Mouse (Mus musculus): ENCODE measurements around the gene Vdac2. TPM values are rescaled to one million over a fixed set of nuclear protein-coding genes. Genes with fewer than 3 reads are reported as not detected.

The Vdac2 gene
- polyA plus RNA-seq (2011; ENCODE audit: insufficient read depth, insufficient read length, low replicate concordance, missing spikeins), result 84.6 and 85.2 TPM in 2 replicates

DNA sequence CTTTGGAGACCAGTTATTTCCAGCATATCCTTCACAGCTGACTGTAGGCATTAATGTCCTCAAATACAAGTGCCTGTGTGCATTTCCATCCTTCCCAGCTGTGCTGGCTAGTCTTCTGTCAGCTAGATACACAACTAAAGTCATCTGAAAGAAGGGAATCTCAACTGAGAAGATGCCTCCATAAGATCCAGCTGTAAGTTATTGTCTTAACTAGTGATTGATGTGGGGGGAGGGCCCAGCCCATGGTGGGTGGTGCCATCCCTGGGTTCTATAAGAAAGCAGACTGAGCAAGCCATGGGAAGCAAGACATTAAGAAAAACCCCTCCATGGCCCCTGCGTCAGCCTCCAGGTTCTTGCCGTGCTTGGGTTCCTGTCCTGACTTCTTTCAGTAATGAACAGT lies at the start of gene Vdac2:
Gene Vdac2 (plus strand): TSS at position 301 of the 400 bp plus-strand sequence.
- Histone ChIP-seq H3K4me3 (replicated peaks; ENCODE audit: control insufficient read depth, low read depth, low read length) (no peak within 1 kb of the TSS), H3K27ac (ENCODE audit: control insufficient read depth, insufficient read depth, low read depth, low read length, poor library complexity) (no peak within 1 kb of the TSS), H3K4me1 (ENCODE audit: control insufficient read depth, insufficient read depth, low read length) (peaks cover 4% of the 10 kb centered on the region)
- 97% methylated on average over 2 of the region's 2 CpGs for WGBS
- TF ChIP-seq CTCF (IDR thresholded peaks at IDR 0.05; ENCODE audit: control insufficient read depth, insufficient read depth, low read length) (no peak), POLR2A (IDR thresholded peaks at IDR 0.05; ENCODE audit: borderline replicate concordance, control insufficient read depth, low read depth, low read length) (no peak)

DNA sequence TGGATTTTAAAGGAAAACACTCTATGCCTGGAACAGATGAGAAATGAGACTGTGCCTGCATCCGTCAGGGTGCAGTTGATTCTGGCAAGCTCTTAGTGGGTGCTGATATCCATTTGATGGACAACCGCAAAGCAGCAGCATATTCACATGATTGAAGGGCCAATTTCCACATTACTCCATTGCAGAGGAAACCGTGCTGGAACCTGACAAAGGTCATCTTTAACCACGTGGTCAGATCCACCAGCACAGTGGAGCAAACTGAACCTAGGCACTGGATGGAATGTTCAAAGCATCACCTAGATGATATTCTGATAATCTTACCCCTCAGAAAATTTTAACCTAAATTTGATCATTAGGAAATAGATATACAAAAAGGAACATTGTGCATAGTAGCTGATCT lies 48.8 kb upstream of the Vdac2 start:
- WGBS, result 82% methylated on average over 4 of the region's 4 CpGs
- H3K4me1 ChIP-seq (ENCODE audit: control insufficient read depth, insufficient read depth, low read length), result no peaks in the 10 kb centered on the region
- TF ChIP-seq POLR2A (IDR thresholded peaks at IDR 0.05; ENCODE audit: borderline replicate concordance, control insufficient read depth, low read depth, low read length) (no peak), CTCF (IDR thresholded peaks at IDR 0.05; ENCODE audit: control insufficient read depth, insufficient read depth, low read length) (no peak)
- no peak overlapping the region; the same call in 1 of the 2 replicates for H3K27ac ChIP-seq (ENCODE audit: control insufficient read depth, insufficient read depth, low read depth, low read length, poor library complexity)
- H3K4me3 ChIP-seq (replicated peaks; ENCODE audit: control insufficient read depth, low read depth, low read length), result no peak overlapping the region

DNA sequence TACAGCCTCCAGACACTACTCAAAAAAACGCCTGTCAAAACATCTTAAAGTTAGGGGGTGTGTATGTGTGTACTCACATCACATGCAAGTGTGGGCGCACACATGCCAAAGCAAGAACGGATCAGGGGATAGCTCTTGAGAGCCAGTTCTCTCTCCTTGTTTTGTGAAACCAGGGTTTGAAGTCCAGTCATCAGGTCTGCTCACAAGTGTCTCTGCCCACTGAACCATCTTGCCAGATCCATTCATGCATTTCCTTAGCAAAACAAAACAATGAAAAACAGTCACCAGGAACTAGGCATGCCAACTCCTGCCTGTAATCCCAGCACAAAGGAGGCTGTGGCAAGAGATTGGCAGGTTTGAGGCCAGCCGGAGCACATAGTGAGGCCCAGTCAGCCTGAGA lies 38.5 kb upstream of the Vdac2 start:
- Histone ChIP-seq H3K27ac (ENCODE audit: control insufficient read depth, insufficient read depth, low read depth, low read length, poor library complexity) (no peak overlapping the region), H3K4me3 (replicated peaks; ENCODE audit: control insufficient read depth, low read depth, low read length) (no peak overlapping the region), H3K4me1 (ENCODE audit: control insufficient read depth, insufficient read depth, low read length) (no peaks in the 10 kb centered on the region)
- TF ChIP-seq POLR2A (IDR thresholded peaks at IDR 0.05; ENCODE audit: borderline replicate concordance, control insufficient read depth, low read depth, low read length) (no peak), CTCF (IDR thresholded peaks at IDR 0.05; ENCODE audit: control insufficient read depth, insufficient read depth, low read length) (no peak)
- WGBS, result 91% methylated on average over 4 of the region's 4 CpGs

DNA sequence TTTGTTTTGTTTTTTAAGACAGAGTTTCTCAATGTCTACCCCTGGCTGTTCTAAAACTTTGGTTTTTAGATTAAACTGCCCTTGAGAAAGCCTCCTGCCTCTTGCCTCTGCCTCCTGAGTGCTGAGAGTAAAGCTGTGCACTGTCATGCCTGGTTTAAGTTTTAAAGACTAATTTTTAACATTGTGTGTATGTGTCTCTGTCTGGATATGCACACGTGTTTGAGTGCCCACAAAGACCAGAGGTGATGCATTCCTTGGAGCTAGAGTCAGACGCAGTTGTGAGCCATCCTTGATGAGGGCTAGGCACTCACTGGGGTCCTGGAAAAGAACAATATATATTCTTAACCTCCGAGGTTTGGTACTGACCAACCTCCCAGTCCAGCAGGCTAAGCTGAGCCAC lies 37.7 kb upstream of the Vdac2 start:
- Histone ChIP-seq H3K4me1 (ENCODE audit: control insufficient read depth, insufficient read depth, low read length) (no peaks in the 10 kb centered on the region), H3K27ac (ENCODE audit: control insufficient read depth, insufficient read depth, low read depth, low read length, poor library complexity) (no peak overlapping the region), H3K4me3 (replicated peaks; ENCODE audit: control insufficient read depth, low read depth, low read length) (no peak overlapping the region)
- 80% methylated on average over 3 of the region's 3 CpGs for WGBS
- TF ChIP-seq CTCF (IDR thresholded peaks at IDR 0.05; ENCODE audit: control insufficient read depth, insufficient read depth, low read length), result no peak
- TF ChIP-seq POLR2A (IDR thresholded peaks at IDR 0.05; ENCODE audit: borderline replicate concordance, control insufficient read depth, low read depth, low read length), result no peak

DNA sequence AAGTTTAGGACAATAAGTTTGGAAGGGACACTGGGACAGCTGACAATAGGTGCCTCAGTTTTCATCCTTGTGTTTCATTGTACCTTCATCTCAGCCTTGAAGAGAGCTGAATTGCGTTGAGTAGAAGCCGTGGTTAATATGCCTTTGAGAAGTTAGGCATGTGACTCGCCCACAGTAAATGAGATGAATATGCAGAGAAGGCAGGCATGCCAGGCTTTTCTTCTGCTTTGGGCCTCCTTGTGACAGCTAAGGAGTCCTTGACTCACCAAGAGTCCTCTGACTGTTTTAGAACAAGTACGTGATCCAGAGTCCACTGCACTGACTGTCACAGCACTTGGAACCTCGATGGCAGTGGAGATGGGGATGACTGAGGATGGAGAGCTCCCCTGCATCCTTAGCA lies 36.9 kb upstream of the Vdac2 start:
- TF ChIP-seq POLR2A (IDR thresholded peaks at IDR 0.05; ENCODE audit: borderline replicate concordance, control insufficient read depth, low read depth, low read length) (no peak), CTCF (IDR thresholded peaks at IDR 0.05; ENCODE audit: control insufficient read depth, insufficient read depth, low read length) (no peak)
- WGBS, result 90% methylated on average over 5 of the region's 5 CpGs
- Histone ChIP-seq H3K4me1 (ENCODE audit: control insufficient read depth, insufficient read depth, low read length) (no peaks in the 10 kb centered on the region), H3K27ac (ENCODE audit: control insufficient read depth, insufficient read depth, low read depth, low read length, poor library complexity) (no peak overlapping the region), H3K4me3 (replicated peaks; ENCODE audit: control insufficient read depth, low read depth, low read length) (no peak overlapping the region)

DNA sequence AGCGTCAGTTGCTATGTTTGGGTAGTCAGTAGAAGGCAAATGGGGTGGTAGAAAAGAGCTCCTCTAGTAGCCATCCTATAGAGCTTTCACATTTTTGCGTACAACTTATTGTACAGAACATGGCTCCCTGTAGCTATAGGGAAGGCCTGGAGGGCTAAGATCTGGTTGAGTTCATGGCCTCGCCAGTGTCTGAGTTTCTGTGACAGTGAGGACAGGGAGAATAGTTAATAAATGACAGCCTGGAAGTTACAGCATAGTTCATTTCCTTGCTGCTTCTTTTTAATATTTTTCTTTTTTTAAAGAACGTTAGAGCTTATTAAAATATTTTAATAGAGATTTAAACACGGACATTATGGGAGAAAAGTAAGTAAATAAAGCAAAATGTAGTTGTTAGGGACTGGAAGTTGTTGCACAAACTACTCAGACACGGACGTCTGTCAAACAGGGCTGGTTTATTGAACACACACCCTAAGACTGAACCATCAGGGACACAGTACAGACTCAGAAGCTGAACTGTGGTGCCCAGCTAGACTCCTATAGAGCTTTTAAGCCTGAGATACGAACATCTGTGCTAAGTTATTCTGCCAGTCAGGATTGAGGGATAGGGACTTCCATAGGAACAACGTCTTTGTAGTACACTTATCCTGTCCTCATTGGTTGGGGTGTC lies 34.3 kb upstream of the Vdac2 start:
- 89% methylated on average over 9 of the region's 9 CpGs for WGBS

DNA sequence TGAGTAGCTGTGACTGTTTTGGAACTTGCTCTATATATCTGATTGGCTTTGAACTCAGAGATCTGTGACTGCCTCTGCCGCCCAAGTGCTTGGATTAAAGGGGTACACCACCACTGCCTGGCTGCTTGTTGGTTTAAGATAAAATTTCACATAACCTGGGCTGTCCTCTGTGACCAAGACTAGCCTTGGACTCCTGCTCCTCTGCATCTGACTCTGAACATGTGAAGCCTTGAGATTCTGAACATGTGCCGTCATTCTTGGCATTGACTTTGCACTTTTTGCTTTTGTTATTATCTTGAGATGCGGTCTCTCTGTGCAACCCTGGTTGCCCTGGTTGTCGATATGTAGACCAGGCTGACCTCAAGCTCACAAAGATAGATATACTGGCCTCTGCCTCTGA lies 33.3 kb upstream of the Vdac2 start:
- TF ChIP-seq CTCF (IDR thresholded peaks at IDR 0.05; ENCODE audit: control insufficient read depth, insufficient read depth, low read length) (no peak), POLR2A (IDR thresholded peaks at IDR 0.05; ENCODE audit: borderline replicate concordance, control insufficient read depth, low read depth, low read length) (no peak)
- no peak overlapping the region for H3K4me3 ChIP-seq (replicated peaks; ENCODE audit: control insufficient read depth, low read depth, low read length)
- H3K27ac ChIP-seq (ENCODE audit: control insufficient read depth, insufficient read depth, low read depth, low read length, poor library complexity), result no peak overlapping the region
- WGBS, result 63% methylated on average over 4 of the region's 4 CpGs
- no peaks in the 10 kb centered on the region; the same call in 1 of the 2 replicates for H3K4me1 ChIP-seq (ENCODE audit: control insufficient read depth, insufficient read depth, low read length)

More for the DNA sequence above, 34.3 kb upstream of the Vdac2 start:
- H3K4me1 ChIP-seq (ENCODE audit: control insufficient read depth, insufficient read depth, low read length), result no peaks in the 10 kb centered on the region; the same call in 1 of the 2 replicates
- TF ChIP-seq CTCF (IDR thresholded peaks at IDR 0.05; ENCODE audit: control insufficient read depth, insufficient read depth, low read length), result no peak
- no peak overlapping the region for H3K4me3 ChIP-seq (replicated peaks; ENCODE audit: control insufficient read depth, low read depth, low read length)
- H3K27ac ChIP-seq (ENCODE audit: control insufficient read depth, insufficient read depth, low read depth, low read length, poor library complexity), result no peak overlapping the region

DNA sequence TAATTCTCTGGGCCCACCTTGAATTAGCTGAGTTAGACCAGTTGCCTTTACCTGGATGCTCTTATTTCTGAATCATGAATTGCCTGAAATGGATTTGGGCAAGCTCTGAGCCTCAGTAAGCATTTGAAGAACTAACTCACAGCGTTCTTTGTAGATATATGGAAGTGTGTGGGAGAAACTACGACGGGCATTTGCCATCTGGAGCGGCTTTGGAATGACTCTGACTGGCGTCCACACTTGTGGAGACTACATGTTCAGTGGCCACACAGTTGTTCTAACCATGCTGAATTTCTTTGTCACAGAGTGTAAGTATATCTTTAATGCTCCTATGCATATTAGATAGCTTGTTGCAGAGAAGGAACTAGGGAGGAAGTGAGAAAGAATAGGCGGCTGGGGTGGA lies 32.8 kb upstream of the Vdac2 start:
- H3K4me3 ChIP-seq (replicated peaks; ENCODE audit: control insufficient read depth, low read depth, low read length), result no peak overlapping the region
- TF ChIP-seq CTCF (IDR thresholded peaks at IDR 0.05; ENCODE audit: control insufficient read depth, insufficient read depth, low read length) (no peak), POLR2A (IDR thresholded peaks at IDR 0.05; ENCODE audit: borderline replicate concordance, control insufficient read depth, low read depth, low read length) (no peak)
- H3K27ac ChIP-seq (ENCODE audit: control insufficient read depth, insufficient read depth, low read depth, low read length, poor library complexity), result no peak overlapping the region
- WGBS, result 91% methylated on average over 6 of the region's 6 CpGs
- no peaks in the 10 kb centered on the region; the same call in 1 of the 2 replicates for H3K4me1 ChIP-seq (ENCODE audit: control insufficient read depth, insufficient read depth, low read length)

DNA sequence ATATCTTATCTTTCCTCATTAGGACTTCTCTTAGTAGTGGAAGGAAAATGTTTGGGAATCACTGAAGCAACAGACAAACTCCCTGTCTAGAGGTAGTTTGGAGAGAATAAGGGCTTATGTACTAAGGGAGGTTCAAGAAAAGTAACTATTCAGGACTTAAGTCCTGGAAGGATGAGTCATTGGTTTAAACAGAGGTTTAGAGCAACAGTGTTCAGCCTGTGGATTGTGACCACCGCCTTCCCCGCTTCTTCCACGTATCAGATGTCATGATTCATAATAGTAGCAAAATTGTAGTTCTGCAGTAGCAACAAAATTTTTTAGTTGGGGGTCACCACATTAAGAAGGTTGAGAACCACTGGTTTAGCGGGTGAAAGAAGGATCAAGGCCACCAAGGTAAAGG lies 24.4 kb upstream of the Vdac2 start:
- WGBS, result 85% methylated on average over 4 of the region's 4 CpGs
- Histone ChIP-seq H3K4me1 (ENCODE audit: control insufficient read depth, insufficient read depth, low read length) (no peaks in the 10 kb centered on the region), H3K4me3 (replicated peaks; ENCODE audit: control insufficient read depth, low read depth, low read length) (no peak overlapping the region), H3K27ac (ENCODE audit: control insufficient read depth, insufficient read depth, low read depth, low read length, poor library complexity) (no peak overlapping the region)
- TF ChIP-seq POLR2A (IDR thresholded peaks at IDR 0.05; ENCODE audit: borderline replicate concordance, control insufficient read depth, low read depth, low read length) (no peak), CTCF (IDR thresholded peaks at IDR 0.05; ENCODE audit: control insufficient read depth, insufficient read depth, low read length) (no peak)
